Mouse (Mus musculus) MEL (cell line): ENCODE data around the gene Grip2. TPM values are rescaled to one million over a fixed set of nuclear protein-coding genes. Genes with fewer than 3 reads are reported as not detected.

Experiments
- DNase-seq: peaks from one replicate; pipeline ENCODE4 v3.0.0; 2011; ENCODE audit warnings: low read depth, low spot score
- H3K27ac ChIP-seq: 2 replicates; pipeline ENCODE4 v1.5.1; 2012; ENCODE audit warnings: low read depth, mild to moderate bottlenecking, control low read depth, low read length, moderate library complexity; ENCODE audit not compliant: control insufficient read depth
- H3K27me3 ChIP-seq, 2 experiments: fragments of 150-350 bp in 1 of 2; sonication (generic) in 1 of 2; 2 replicates each; pipeline ENCODE4 v1.6.1; 2012; ENCODE audit warnings: low read length in 2 of 2, mild to moderate bottlenecking in 2 of 2, improper control_type of control experiment in 1 of 2, moderate library complexity in 1 of 2; ENCODE audit not compliant: insufficient read depth in 2 of 2, control insufficient read depth in 1 of 2
- H3K36me3 ChIP-seq, 2 experiments: 2 replicates each; pipeline ENCODE4 v1.6.1; 2012 to 2014; ENCODE audit warnings: low read length in 2 of 2, improper control_type of control experiment in 1 of 2, inconsistent platforms in 1 of 2, mild to moderate bottlenecking in 1 of 2; ENCODE audit not compliant: insufficient read depth in 2 of 2, control insufficient read depth in 1 of 2
- H3K4me1 ChIP-seq, 2 experiments: fragments of 150-350 bp in 1 of 2; sonication (generic) in 1 of 2; 2 replicates each; pipeline ENCODE4 v1.6.1; 2012; ENCODE audit warnings: low read length in 2 of 2, improper control_type of control experiment in 1 of 2, mild to moderate bottlenecking in 1 of 2; ENCODE audit not compliant: insufficient read depth in 2 of 2, control insufficient read depth in 1 of 2
- H3K4me3 ChIP-seq, 2 experiments: fragments of 150-350 bp in 1 of 2; sonication (generic) in 1 of 2; 2 replicates each; pipeline ENCODE4 v1.5.1; 2012; ENCODE audit warnings: low read depth in 2 of 2, low read length in 2 of 2, mild to moderate bottlenecking in 2 of 2, moderate library complexity in 2 of 2, control low read depth in 1 of 2, improper control_type of control experiment in 1 of 2; ENCODE audit not compliant: control insufficient read depth in 1 of 2, insufficient read depth in 1 of 2
- H3K79me2 ChIP-seq: 2 replicates; pipeline ENCODE4 v1.6.1; 2012; ENCODE audit warnings: mild to moderate bottlenecking, low read length, moderate library complexity; ENCODE audit not compliant: control insufficient read depth, poor library complexity, insufficient read depth
- H3K9ac ChIP-seq: 2 replicates; pipeline ENCODE4 v1.6.1; 2012; ENCODE audit warnings: low read depth, mild to moderate bottlenecking, control low read depth, low read length, moderate library complexity; ENCODE audit not compliant: control insufficient read depth, poor library complexity, severe bottlenecking
- H3K9me3 ChIP-seq: fragments of 150-350 bp; sonication (generic); replicated peaks from 2 replicates; pipeline ENCODE4 v1.6.1; 2012; ENCODE audit warnings: mild to moderate bottlenecking, low read length, improper control_type of control experiment, moderate library complexity; ENCODE audit not compliant: insufficient read depth
- BHLHE40 ChIP-seq: IDR thresholded peaks from 2 replicates; pipeline ENCODE4 v1.6.1; 2012; ENCODE audit warnings: low read depth, mild to moderate bottlenecking, inconsistent platforms, low read length, improper control_type of control experiment, borderline replicate concordance
- CTCF ChIP-seq, 3 experiments: IDR thresholded peaks in 2 of 3; conservative IDR thresholded peaks in 1 of 3; 2 replicates each; pipeline ENCODE4 v1.5.1; 2011 to 2012; ENCODE audit warnings: low read length in 3 of 3, low read depth in 2 of 3, mild to moderate bottlenecking in 2 of 3, improper control_type of control experiment in 1 of 3, inconsistent platforms in 1 of 3, mixed read lengths in 1 of 3, moderate library complexity in 1 of 3; ENCODE audit not compliant: control insufficient read depth in 1 of 3, insufficient read depth in 1 of 3, poor library complexity in 1 of 3, severe bottlenecking in 1 of 3
- EP300 ChIP-seq, 2 experiments: IDR thresholded peaks; 2 replicates each; pipeline ENCODE4 v1.6.1; 2011; ENCODE audit warnings: improper control_type of control experiment in 2 of 2, low read length in 2 of 2, low read depth in 1 of 2, mild to moderate bottlenecking in 1 of 2
- JUND ChIP-seq: IDR thresholded peaks from 2 replicates; pipeline ENCODE4 v1.6.1; 2011; ENCODE audit warnings: low read depth, mild to moderate bottlenecking, improper control_type of control experiment, low read length
- KAT2A ChIP-seq: conservative IDR thresholded peaks from 2 replicates; pipeline ENCODE4 v1.6.1; 2012; ENCODE audit warnings: low read depth, low read length, improper control_type of control experiment, inconsistent platforms
- MAFK ChIP-seq: IDR thresholded peaks from 2 replicates; pipeline ENCODE4 v1.6.1; 2011; ENCODE audit warnings: low read depth, mild to moderate bottlenecking, low read length, improper control_type of control experiment, borderline replicate concordance
- MAX ChIP-seq: IDR thresholded peaks from 2 replicates; pipeline ENCODE4 v1.6.1; 2011; ENCODE audit warnings: low read length, improper control_type of control experiment
- MAZ ChIP-seq: IDR thresholded peaks from 2 replicates; pipeline ENCODE4 v1.6.1; 2012; ENCODE audit warnings: low read depth, mild to moderate bottlenecking, inconsistent platforms, low read length, improper control_type of control experiment
- MEF2A ChIP-seq: IDR thresholded peaks from 2 replicates; pipeline ENCODE4 v1.6.1; 2014; ENCODE audit warnings: low read depth, mild to moderate bottlenecking, inconsistent platforms, low read length, improper control_type of control experiment; ENCODE audit not compliant: poor library complexity, insufficient replicate concordance, severe bottlenecking; ENCODE audit errors: extremely low read depth
- MXI1 ChIP-seq: IDR thresholded peaks from 2 replicates; pipeline ENCODE4 v1.6.1; 2011; ENCODE audit warnings: mild to moderate bottlenecking, low read depth, low read length, improper control_type of control experiment
- MYB ChIP-seq: IDR thresholded peaks from 2 replicates; pipeline ENCODE4 v1.6.1; 2011; ENCODE audit warnings: mild to moderate bottlenecking, low read depth, low read length, improper control_type of control experiment
- MYC ChIP-seq: IDR thresholded peaks from 2 replicates; pipeline ENCODE4 v1.6.1; 2011; ENCODE audit warnings: low read depth, mild to moderate bottlenecking, low read length, improper control_type of control experiment, moderate library complexity
- NELFE ChIP-seq: IDR thresholded peaks from 2 replicates; pipeline ENCODE4 v1.6.1; 2011; ENCODE audit warnings: low read depth, low read length, improper control_type of control experiment
- POLR2A ChIP-seq, 2 experiments: IDR thresholded peaks; 2 replicates each; pipeline ENCODE4 v1.6.1; 2011 to 2012; ENCODE audit warnings: low read length in 2 of 2, mild to moderate bottlenecking in 2 of 2, control low read depth in 1 of 2, improper control_type of control experiment in 1 of 2, low read depth in 1 of 2, moderate library complexity in 1 of 2; ENCODE audit not compliant: control insufficient read depth in 1 of 2, insufficient read depth in 1 of 2, poor library complexity in 1 of 2
- POLR2AphosphoS2 ChIP-seq: IDR thresholded peaks from 2 replicates; pipeline ENCODE4 v1.6.1; 2011; ENCODE audit warnings: low read length, improper control_type of control experiment
- RAD21 ChIP-seq: IDR thresholded peaks from 2 replicates; pipeline ENCODE4 v1.6.1; 2011; ENCODE audit warnings: mild to moderate bottlenecking, low read depth, low read length, improper control_type of control experiment
- SIN3A ChIP-seq: IDR thresholded peaks from 2 replicates; pipeline ENCODE4 v1.6.1; 2012; ENCODE audit warnings: low read length, improper control_type of control experiment, inconsistent platforms
- UBTF ChIP-seq: IDR thresholded peaks from 2 replicates; pipeline ENCODE4 v1.6.1; 2012; ENCODE audit warnings: low read depth, mild to moderate bottlenecking, inconsistent platforms, low read length, improper control_type of control experiment, moderate library complexity, borderline replicate concordance; ENCODE audit not compliant: insufficient read depth
- USF1 ChIP-seq: IDR thresholded peaks from 2 replicates; pipeline ENCODE4 v1.6.1; 2014; ENCODE audit warnings: low read depth, mild to moderate bottlenecking, inconsistent platforms, low read length, improper control_type of control experiment, moderate library complexity
- ZC3H11A ChIP-seq: IDR thresholded peaks from 2 replicates; pipeline ENCODE4 v1.6.1; 2012; ENCODE audit warnings: low read depth, mild to moderate bottlenecking, inconsistent platforms, low read length, improper control_type of control experiment
- ZKSCAN1 ChIP-seq: IDR thresholded peaks from 2 replicates; pipeline ENCODE4 v1.6.1; 2012; ENCODE audit warnings: low read depth, mild to moderate bottlenecking, inconsistent platforms, low read length, improper control_type of control experiment, moderate library complexity
- polyA plus RNA-seq, 2 experiments: library from polyadenylated mRNA; stranded (reverse) in 1 of 2; unstranded in 1 of 2; fragments of >175 nt in 1 of 2; fragments of >200 nt in 1 of 2; gene quantifications; 2 replicates each; pipeline versions ENCODE4 v1.2.1 to v1.2.4; 2012; ENCODE audit warnings: low replicate concordance in 2 of 2, low read depth in 1 of 2; ENCODE audit not compliant: insufficient read length in 2 of 2, insufficient read depth in 1 of 2, missing spikeins in 1 of 2
- total RNA-seq: library from RNA; depleted of rRNA; stranded (reverse); fragments of 300-350 nt; gene quantifications from 2 replicates; pipeline ENCODE4 v1.2.3, GENCODE M21; 2012

Gene Grip2
- total and polyA plus RNA-seq, 3 experiments, result not detected

DNA sequence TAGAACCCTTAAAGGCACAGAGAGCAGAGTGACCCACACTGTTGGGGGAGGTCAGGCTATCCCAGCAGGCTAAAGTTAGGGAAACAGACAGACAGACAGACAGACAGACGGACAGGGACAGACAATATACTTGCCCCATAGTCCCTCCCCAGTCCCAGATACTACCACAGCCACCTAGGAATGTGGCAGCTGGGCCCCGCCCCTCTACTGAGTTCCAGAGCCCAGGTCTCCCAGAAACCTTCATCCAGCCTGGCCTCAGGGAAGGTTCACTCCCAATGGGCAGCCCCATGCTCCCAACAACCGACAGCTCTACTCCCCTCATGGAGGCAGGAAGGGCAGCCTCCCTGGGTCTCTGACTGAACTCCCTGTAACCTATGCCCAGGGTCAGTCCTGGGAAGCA, 31.4 kb downstream of the Grip2 start:
- H3K4me1 ChIP-seq, result no peaks in the 10 kb centered on the region
- no peak overlapping the region for H3K27ac ChIP-seq
- H3K36me3 ChIP-seq, result no peaks in the 10 kb centered on the region
- no peak overlapping the region for H3K4me3 ChIP-seq
- peaks cover 0 to 3% of the 10 kb centered on the region in 2 experiments; a peak in 2 of 4 replicates for H3K27me3 ChIP-seq
- no peaks in the 10 kb centered on the region for H3K79me2 ChIP-seq
- no peaks in the 10 kb centered on the region for H3K9me3 ChIP-seq
- no peak for DNase-seq
- H3K9ac ChIP-seq, result no peak overlapping the region
- TF ChIP-seq MAZ (no peak), MAX (no peak), MEF2A (no peak), BHLHE40 (no peak), SIN3A (no peak), USF1 (no peak), MXI1 (no peak), POLR2AphosphoS2 (no peak), NELFE (no peak), MAFK (no peak)

DNA sequence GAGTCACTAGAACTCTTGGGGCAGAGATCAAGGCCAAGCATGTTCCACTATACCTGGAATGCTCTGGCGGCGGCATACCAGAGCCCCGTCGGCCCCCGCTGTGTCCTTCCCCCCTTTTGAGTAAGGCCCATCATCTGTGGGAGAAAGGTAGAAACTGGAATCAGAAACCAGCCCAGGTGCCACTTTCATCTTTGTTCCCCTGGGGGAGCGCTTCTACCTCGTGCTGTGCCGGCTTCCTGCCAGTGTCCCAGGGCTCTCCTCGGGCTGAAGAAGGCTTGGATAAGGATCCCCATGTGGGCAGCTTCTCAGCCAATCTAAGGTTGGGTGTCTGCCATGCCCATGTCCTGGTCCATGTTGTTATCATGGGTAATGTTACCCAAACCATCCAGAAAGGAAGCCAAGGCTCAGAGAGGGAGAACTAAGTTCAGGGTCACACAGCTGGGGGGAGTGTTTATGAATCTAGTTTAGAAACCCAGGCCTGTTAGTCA, 38.7 kb downstream of the Grip2 start:
- H3K4me1 ChIP-seq, result no peaks in the 10 kb centered on the region
- H3K4me3 ChIP-seq, result no peak overlapping the region
- H3K9me3 ChIP-seq, result no peaks in the 10 kb centered on the region
- H3K9ac ChIP-seq, result no peak overlapping the region
- no peak for DNase-seq
- H3K27me3 ChIP-seq, result 0 out of 4 replicates have a peak, but pooled peaks cover 0 to 1% of the 10 kb centered on the region in 2 experiments
- no peak overlapping the region for H3K27ac ChIP-seq
- no peak for TF ChIP-seq EP300 (IDR thresholded peaks at IDR 0.05; ENCODE audit: low read depth in 1 of 2, low read length in 2 of 2)
- TF ChIP-seq ZC3H11A, result no peak
- no peak for TF ChIP-seq MXI1
- no peak for TF ChIP-seq SIN3A
- TF ChIP-seq JUND, result no peak
- TF ChIP-seq RAD21, result no peak
- no peak for TF ChIP-seq MYC
- no peak for TF ChIP-seq UBTF
- no peak for TF ChIP-seq KAT2A
- TF ChIP-seq POLR2A (IDR thresholded peaks at IDR 0.05; ENCODE audit: control insufficient read depth in 1 of 2, insufficient read depth in 1 of 2, low read depth in 1 of 2, low read length in 2 of 2, poor library complexity in 1 of 2), result no peak
- TF ChIP-seq MYB, result no peak
- no peak for TF ChIP-seq MAX
- no peak for TF ChIP-seq ZKSCAN1
- TF ChIP-seq POLR2AphosphoS2, result no peak
- no peak for TF ChIP-seq CTCF (IDR thresholded peaks at IDR 0.05 in 2 of 3, conservative IDR thresholded peaks at IDR 0.05 in 1 of 3; ENCODE audit: control insufficient read depth in 1 of 3, insufficient read depth in 1 of 3, low read depth in 2 of 3, low read length in 3 of 3, poor library complexity in 1 of 3, severe bottlenecking in 1 of 3)
- no peaks in the 10 kb centered on the region for H3K79me2 ChIP-seq
- no peaks in the 10 kb centered on the region for H3K36me3 ChIP-seq
